Mouse (Mus musculus): ENCODE results near the gene D730048I06Rik. TPM values are rescaled to one million over a fixed set of nuclear protein-coding genes. Genes with fewer than 3 reads are reported as not detected.
"Not testable (repeated sequence)": the region's sequence is repeated elsewhere in the genome, so short reads cannot be mapped to it uniquely, and the experiment has no call there.

The D730048I06Rik gene
- polyA plus RNA-seq (2015; fragmentation: Nextera tagmentation; extraction: Ambion mirVana): not detected in 2 replicates

DNA sequence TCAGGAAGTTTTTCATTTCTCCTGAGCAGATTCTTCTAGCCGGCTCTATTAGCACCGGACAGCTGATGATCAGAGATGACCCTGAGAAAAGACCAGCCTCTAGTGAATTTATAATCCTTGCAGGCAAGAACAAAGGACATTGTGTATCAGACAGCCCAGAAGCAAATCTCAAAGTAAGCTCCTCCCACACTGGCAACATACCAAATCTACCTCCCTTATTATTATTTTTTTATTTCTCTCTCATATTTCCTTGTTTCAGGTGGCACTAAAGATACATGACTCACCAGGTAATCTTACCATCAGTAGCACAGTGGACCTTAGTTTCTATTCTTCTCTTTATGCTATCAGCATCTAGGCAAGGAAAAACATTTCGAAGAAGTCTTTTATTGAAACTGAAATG is at the start of gene D730048I06Rik, which contains the start of gene Gm27235:
TSS of gene D730048I06Rik (minus strand) at position 112 of the 400 bp plus-strand sequence.
TSS of gene Gm27235 (minus strand) at position 101 of the 400 bp plus-strand sequence.
- Histone ChIP-seq H3K27me3 (no peaks in the 10 kb centered on the region), H3K4me2 (no peak within 1 kb of the TSS), H3K9ac (no peak within 1 kb of the TSS), H3K36me3 (no peaks in the 10 kb centered on the region), H3K27ac (no peak within 1 kb of the TSS), H3K4me3 (no peak within 1 kb of the TSS), H3K4me1 (no peaks in the 10 kb centered on the region), H3K9me3 (no peaks in the 10 kb centered on the region)
- no peak for ATAC-seq (ENCODE audit: insufficient number of reproducible peaks, low FRiP score, low TSS enrichment, low read depth)
- WGBS: 94% methylated on average over 3 of the region's 3 CpGs

DNA sequence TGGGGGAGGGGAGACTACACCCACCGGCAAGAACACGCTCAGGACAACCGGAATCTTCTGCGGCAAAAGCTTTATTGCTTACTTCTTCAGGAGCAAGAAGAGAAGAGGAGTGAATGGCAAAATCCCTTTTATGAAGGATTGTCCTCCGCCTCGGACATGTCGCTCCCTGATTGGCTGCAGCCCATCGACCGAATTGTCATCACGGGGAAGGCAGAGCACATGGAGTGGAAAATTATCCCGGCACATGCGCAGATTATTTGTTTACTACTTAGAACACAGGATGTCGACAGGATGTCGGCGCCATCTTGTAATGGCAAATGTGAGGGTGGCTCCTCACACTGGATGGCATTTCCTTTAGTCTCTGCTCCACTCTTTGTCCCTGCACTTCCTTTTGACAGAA is 28.0 kb upstream of the D730048I06Rik start:
- H3K27ac ChIP-seq: not testable (repeated sequence)

DNA sequence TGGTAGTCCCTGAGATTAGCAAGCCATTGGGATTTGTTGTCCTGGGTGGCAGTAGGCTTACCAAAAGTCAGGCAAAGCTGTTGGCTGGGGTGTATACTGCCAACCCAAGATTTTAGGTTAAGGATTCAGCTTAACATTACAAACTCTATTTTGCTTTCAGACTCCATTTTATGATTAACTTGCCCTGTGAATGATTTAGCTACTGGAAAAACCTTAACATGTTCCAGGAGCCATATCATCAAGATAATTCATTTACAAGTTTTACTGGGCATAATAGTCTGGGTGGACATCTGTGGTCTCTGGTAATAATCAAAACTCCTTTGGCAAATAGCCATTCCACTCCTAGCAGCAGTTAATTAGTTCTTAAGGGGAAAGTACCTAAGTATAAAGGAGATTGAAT is 8.2 kb upstream of the D730048I06Rik start:
- Histone ChIP-seq H3K4me1 (no peaks in the 10 kb centered on the region), H3K4me3 (no peak overlapping the region), H3K27ac (no peak overlapping the region), H3K27me3 (no peaks in the 10 kb centered on the region), H3K4me2 (no peak overlapping the region), H3K36me3 (no peaks in the 10 kb centered on the region), H3K9me3 (no peaks in the 10 kb centered on the region), H3K9ac (no peak overlapping the region)
- no peak for ATAC-seq (ENCODE audit: insufficient number of reproducible peaks, low FRiP score, low TSS enrichment, low read depth)

More for the DNA sequence above, 28.0 kb upstream of the D730048I06Rik start:
- not testable (repeated sequence) for H3K9me3 ChIP-seq; H3K36me3 ChIP-seq; H3K4me3 ChIP-seq; H3K4me2 ChIP-seq; H3K9ac ChIP-seq; ATAC-seq (ENCODE audit: insufficient number of reproducible peaks, low FRiP score, low TSS enrichment, low read depth); H3K4me1 ChIP-seq; H3K27me3 ChIP-seq
- WGBS: 92% methylated on average over 15 of the region's 15 CpGs

DNA sequence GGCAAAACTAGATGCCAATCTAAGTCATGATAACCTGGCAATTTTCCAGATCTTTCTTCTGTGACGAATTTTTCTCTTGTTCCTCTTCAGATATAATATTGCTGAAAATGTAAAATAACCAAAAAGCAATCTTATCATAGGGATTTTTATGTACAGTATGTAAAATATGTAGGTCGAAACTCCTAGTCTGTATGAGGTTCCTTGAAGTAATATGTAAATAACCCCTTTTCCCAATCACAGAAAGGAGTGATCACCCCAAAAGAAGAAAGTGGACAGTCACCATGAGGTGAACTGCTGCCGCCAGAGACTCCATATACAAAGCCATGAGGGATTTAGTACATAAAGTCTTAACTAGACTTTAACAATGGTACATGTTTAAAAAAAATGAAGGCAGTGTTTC is 11.9 kb downstream of the D730048I06Rik start, which contains the start of gene Gm17727:
TSS of gene Gm17727 (minus strand) at position 101 of the 400 bp plus-strand sequence.
- H3K4me2 ChIP-seq: no peak within 1 kb of the TSS
- no peak within 1 kb of the TSS for H3K27ac ChIP-seq
- ATAC-seq (ENCODE audit: insufficient number of reproducible peaks, low FRiP score, low TSS enrichment, low read depth): no peak
- H3K27me3 ChIP-seq: no peaks in the 10 kb centered on the region
- H3K36me3 ChIP-seq: no peaks in the 10 kb centered on the region
- H3K9me3 ChIP-seq: no peaks in the 10 kb centered on the region
- WGBS: 61% methylated on average over 3 of the region's 3 CpGs
- no peak within 1 kb of the TSS for H3K4me3 ChIP-seq
- no peak within 1 kb of the TSS for H3K9ac ChIP-seq
- H3K4me1 ChIP-seq: no peaks in the 10 kb centered on the region

DNA sequence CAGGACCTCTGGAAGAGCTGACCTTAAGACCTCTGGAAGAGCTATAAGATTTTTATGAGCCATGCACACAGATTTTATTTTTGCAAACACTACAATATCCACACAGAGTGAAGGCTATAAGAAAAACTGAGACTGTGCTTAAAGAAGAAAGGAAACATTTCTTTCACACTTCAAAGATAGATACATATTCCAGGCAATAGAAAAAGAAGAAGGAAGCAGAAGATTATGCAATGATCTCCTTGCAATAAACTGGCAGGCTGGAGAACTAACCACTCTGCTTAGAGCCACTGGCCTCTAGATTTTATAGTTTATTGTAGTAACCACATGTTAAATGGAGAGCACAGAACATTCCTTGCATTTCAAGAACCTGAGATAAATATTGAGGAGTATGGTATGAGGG is 33.1 kb downstream of the D730048I06Rik start:
- Histone ChIP-seq H3K4me1 (no peaks in the 10 kb centered on the region), H3K27me3 (no peaks in the 10 kb centered on the region), H3K9me3 (no peaks in the 10 kb centered on the region), H3K27ac (no peak overlapping the region), H3K4me2 (no peak overlapping the region), H3K36me3 (no peaks in the 10 kb centered on the region), H3K9ac (no peak overlapping the region), H3K4me3 (no peak overlapping the region)
- ATAC-seq (ENCODE audit: insufficient number of reproducible peaks, low FRiP score, low TSS enrichment, low read depth): no peak

DNA sequence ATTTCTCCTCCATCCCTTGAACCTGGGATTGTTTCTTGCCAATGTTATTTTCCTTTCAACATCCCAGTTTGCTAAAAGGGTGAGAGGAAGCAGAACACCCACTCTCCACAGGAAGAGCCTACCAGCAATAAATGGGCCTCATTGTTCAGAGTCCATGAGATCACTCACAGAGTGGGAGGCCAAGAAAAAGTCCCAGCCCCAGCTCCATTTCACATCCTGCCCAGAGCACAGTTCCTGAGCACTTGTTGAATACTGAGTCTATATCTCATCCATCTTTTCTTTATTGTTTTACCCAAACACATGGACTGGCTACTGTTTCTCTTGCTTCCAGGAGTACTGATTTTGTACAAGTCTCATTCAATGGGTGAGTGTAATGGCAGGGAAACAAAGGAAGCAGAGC is 49.2 kb downstream of the D730048I06Rik start, which contains the start of gene Gm17677:
TSS of gene Gm17677 (plus strand) at position 301 of the 400 bp plus-strand sequence.
- no peak within 1 kb of the TSS for H3K4me3 ChIP-seq
- no peak within 1 kb of the TSS for H3K27ac ChIP-seq
- H3K4me1 ChIP-seq: no peaks in the 10 kb centered on the region
- H3K9ac ChIP-seq: no peak within 1 kb of the TSS
- no peaks in the 10 kb centered on the region for H3K27me3 ChIP-seq
- H3K36me3 ChIP-seq: no peaks in the 10 kb centered on the region
- no peak for ATAC-seq (ENCODE audit: insufficient number of reproducible peaks, low FRiP score, low TSS enrichment, low read depth)
- no peaks in the 10 kb centered on the region for H3K9me3 ChIP-seq
- H3K4me2 ChIP-seq: no peak within 1 kb of the TSS

Other genes starting within 250 kb of the D730048I06Rik start
- 2.1 and 2.4 TPM in 2 replicates for gene Ddx25, start 231.6 kb downstream of the D730048I06Rik start, polyA plus RNA-seq (2015; fragmentation: Nextera tagmentation; extraction: Ambion mirVana)
- 17.2 and 19.2 TPM in 2 replicates for gene Pus3, start 231.5 kb downstream of the D730048I06Rik start, polyA plus RNA-seq (2015; fragmentation: Nextera tagmentation; extraction: Ambion mirVana)
- 0.31 and 0.83 TPM in 2 replicates for gene Pate2, start 219.8 kb downstream of the D730048I06Rik start, polyA plus RNA-seq (2015; fragmentation: Nextera tagmentation; extraction: Ambion mirVana)
- 14.2 and 14.4 TPM in 2 replicates for gene Hyls1, start 219.7 kb downstream of the D730048I06Rik start, polyA plus RNA-seq (2015; fragmentation: Nextera tagmentation; extraction: Ambion mirVana)
- gene Pate4, start 178.2 kb downstream of the D730048I06Rik start, polyA plus RNA-seq (2015; fragmentation: Nextera tagmentation; extraction: Ambion mirVana): not detected in 2 replicates
- not detected in 2 replicates for gene Pate3, start 141.9 kb downstream of the D730048I06Rik start, polyA plus RNA-seq (2015; fragmentation: Nextera tagmentation; extraction: Ambion mirVana)
- not detected in 2 replicates for gene Pate1, start 102.7 kb downstream of the D730048I06Rik start, polyA plus RNA-seq (2015; fragmentation: Nextera tagmentation; extraction: Ambion mirVana)
- not detected in 2 replicates for gene Gm17677, start 49.1 kb downstream of the D730048I06Rik start, polyA plus RNA-seq (2015; fragmentation: Nextera tagmentation; extraction: Ambion mirVana)
- gene Gm17727, start 12.0 kb downstream of the D730048I06Rik start, polyA plus RNA-seq (2015; fragmentation: Nextera tagmentation; extraction: Ambion mirVana): not detected in 2 replicates
- not detected in 2 replicates for gene Gm27235, start within 50 bp of the D730048I06Rik start, polyA plus RNA-seq (2015; fragmentation: Nextera tagmentation; extraction: Ambion mirVana)
- gene 9230110F15Rik, start 54.0 kb upstream of the D730048I06Rik start, polyA plus RNA-seq (2015; fragmentation: Nextera tagmentation; extraction: Ambion mirVana): not detected in 2 replicates
- not detected in 2 replicates for gene 9230113P08Rik, start 118.3 kb upstream of the D730048I06Rik start, polyA plus RNA-seq (2015; fragmentation: Nextera tagmentation; extraction: Ambion mirVana)